Mouse (Mus musculus) embryonic facial prominence, embryonic 15.5 days (tissue): ENCODE measurements around the gene Bzw1. TPM values are rescaled to one million over a fixed set of nuclear protein-coding genes. Genes with fewer than 3 reads are reported as not detected.
"Not testable (repeated sequence)": the region's sequence is repeated elsewhere in the genome, so short reads cannot be mapped to it uniquely, and the experiment has no call there.

ENCODE experiments used
- ATAC-seq: fragments of 200-750 bp; cut with Nextera tagmentation; 2 replicates; pipeline ENCODE4 v1.8.0; 2017; ENCODE audit warnings: low read depth, moderate TSS enrichment; ENCODE audit not compliant: insufficient number of reproducible peaks, low FRiP score, low TSS enrichment
- H3K27ac ChIP-seq: fragments of 300-500 bp; sonication (generic); replicated peaks from 2 replicates; pipeline ENCODE4 v1.5.1; 2015; ENCODE audit warnings: mild to moderate bottlenecking, inconsistent platforms
- H3K27me3 ChIP-seq: fragments of 300-500 bp; sonication (generic); 2 replicates; pipeline ENCODE4 v1.6.1; 2015; ENCODE audit warnings: inconsistent platforms
- H3K36me3 ChIP-seq: fragments of 300-500 bp; sonication (generic); 2 replicates; pipeline ENCODE4 v1.6.1; 2015; ENCODE audit warnings: mild to moderate bottlenecking, inconsistent platforms
- H3K4me1 ChIP-seq: fragments of 300-500 bp; sonication (generic); 2 replicates; pipeline ENCODE4 v1.6.1; 2015; ENCODE audit warnings: inconsistent platforms
- H3K4me2 ChIP-seq: fragments of 300-500 bp; sonication (generic); replicated peaks from 2 replicates; pipeline ENCODE4 v1.6.1; 2015; ENCODE audit warnings: mild to moderate bottlenecking, inconsistent platforms
- H3K4me3 ChIP-seq: fragments of 300-500 bp; sonication (generic); replicated peaks from 2 replicates; pipeline ENCODE4 v1.5.1; 2015; ENCODE audit warnings: mild to moderate bottlenecking, inconsistent platforms
- H3K9ac ChIP-seq: fragments of 300-500 bp; sonication (generic); 2 replicates; pipeline ENCODE4 v1.6.1; 2015; ENCODE audit warnings: inconsistent platforms
- H3K9me3 ChIP-seq: fragments of 300-500 bp; sonication (generic); replicated peaks from 2 replicates; pipeline ENCODE4 v1.6.1; 2016; ENCODE audit warnings: inconsistent platforms
- WGBS: fragments of 180-500 bp; shearing (Covaris S2); methylation state at CpG from one replicate; pipeline ENCODE4 v1.1.7; 2015; 5-methylcytosine and 5-hydroxymethylcytosine counted together
- polyA plus RNA-seq: library from polyadenylated mRNA; unstranded; fragments of >200 nt; fragmentation: Nextera tagmentation; extraction: Ambion mirVana; gene quantifications from 2 replicates; pipeline ENCODE4 v1.2.1, GENCODE M21; 2015

The Bzw1 gene
- polyA plus RNA-seq, 1 experiment from 2014 or later: 297 TPM

DNA sequence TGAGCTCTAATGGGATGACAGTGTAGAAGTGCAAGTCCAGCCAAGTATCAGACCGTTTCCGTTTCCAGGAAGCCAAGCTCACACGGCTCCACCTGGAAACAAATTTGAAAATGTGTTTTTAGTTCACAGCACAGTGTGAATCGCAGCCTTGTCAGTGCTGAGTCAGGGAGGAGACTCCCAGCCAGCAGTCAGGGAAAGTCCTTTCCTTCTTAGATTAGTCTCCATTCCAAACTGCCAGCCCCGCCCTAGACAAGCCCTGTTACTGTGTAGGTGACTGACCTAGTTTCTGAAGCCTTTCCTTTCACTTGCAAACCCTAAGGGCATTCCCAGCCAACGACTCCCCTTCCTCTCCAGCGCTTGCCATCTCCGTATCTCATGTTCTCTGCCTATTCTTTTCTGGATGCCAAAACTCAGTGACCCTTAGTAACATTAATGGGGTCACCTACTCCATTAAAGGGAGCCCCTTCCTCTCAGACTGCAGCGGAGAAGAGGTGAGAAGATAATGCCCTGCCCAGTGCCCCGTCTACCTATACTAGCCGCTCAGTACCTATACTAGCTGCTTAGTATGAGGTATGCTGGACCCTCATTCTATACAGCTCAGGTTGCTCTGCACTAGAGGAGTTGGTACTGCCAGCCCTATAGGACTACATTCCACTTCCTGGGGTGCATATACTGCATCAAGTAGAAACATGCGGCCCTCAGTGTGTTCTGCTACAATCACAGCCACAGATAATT, 25.8 kb upstream of the Bzw1 start:
- H3K9me3 ChIP-seq: no peaks in the 10 kb centered on the region
- peak overlapping the region; percentile 65 for H3K27ac ChIP-seq
- no peak overlapping the region for H3K4me3 ChIP-seq
- peak; percentile 80 for ATAC-seq
- H3K36me3 ChIP-seq: no peaks in the 10 kb centered on the region
- no peak overlapping the region for H3K9ac ChIP-seq
- H3K4me1 ChIP-seq: 0 out of 2 replicates have a peak, but pooled peaks cover 4% of the 10 kb centered on the region
- WGBS: 63% methylated on average over 12 of the region's 12 CpGs
- no peaks in the 10 kb centered on the region for H3K27me3 ChIP-seq
- no peak overlapping the region for H3K4me2 ChIP-seq

DNA sequence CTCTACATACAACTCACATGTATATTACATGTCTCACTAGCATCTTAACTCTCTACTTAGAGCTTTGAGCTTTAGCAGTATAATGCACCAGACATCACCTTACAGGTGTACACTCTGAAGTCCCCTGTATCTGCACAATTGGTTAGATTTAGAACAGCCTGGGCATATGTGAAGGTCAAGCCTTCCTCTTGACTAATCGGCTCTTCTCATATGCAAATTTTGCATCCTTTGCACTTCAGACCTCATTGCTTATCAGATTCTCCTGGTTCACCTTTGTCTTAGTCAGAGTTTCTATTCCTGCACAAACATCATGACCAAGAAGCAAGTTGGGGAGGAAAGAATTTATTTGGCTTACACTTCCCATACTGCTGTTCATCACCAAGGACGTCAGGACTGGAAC, 23.0 kb upstream of the Bzw1 start:
- Histone ChIP-seq H3K27ac (no peak overlapping the region), H3K4me3 (no peak overlapping the region), H3K27me3 (no peaks in the 10 kb centered on the region), H3K9ac (no peak overlapping the region), H3K9me3 (no peaks in the 10 kb centered on the region), H3K36me3 (no peaks in the 10 kb centered on the region), H3K4me2 (no peak overlapping the region), H3K4me1 (0 out of 2 replicates have a peak, but pooled peaks cover 4% of the 10 kb centered on the region)
- 80% methylated on average over 2 of the region's 2 CpGs for WGBS
- ATAC-seq: no peak

DNA sequence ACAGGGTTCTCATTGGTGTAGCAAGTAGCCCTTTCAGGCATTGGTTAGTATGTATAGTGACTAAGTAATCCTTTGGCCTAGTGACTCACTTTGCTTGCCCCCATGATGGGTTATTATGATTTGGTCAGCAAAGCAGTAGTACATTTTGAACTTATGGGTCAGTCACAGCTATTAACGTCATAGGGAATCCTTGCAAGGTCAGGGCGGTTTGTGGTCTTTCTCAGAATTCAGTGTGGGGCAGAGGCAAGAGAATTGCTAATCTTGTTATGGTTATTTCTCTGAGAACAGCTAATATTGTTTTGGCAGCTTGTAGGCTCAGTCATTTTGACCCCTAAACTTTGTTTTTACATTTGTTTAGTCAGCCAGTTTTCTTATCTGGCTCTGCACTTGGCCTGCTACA, 18.4 kb upstream of the Bzw1 start:
- not testable (repeated sequence) for H3K9ac ChIP-seq, H3K36me3 ChIP-seq, ATAC-seq, H3K4me1 ChIP-seq, H3K4me2 ChIP-seq, H3K27ac ChIP-seq, H3K27me3 ChIP-seq, H3K4me3 ChIP-seq, H3K9me3 ChIP-seq
- 86% methylated on average over 2 of the region's 2 CpGs for WGBS

- H3K27ac ChIP-seq: no peak overlapping the region
- H3K36me3 ChIP-seq: no peaks in the 10 kb centered on the region
- H3K4me1 ChIP-seq: no peaks in the 10 kb centered on the region
- H3K4me2 ChIP-seq: no peak overlapping the region
- H3K27me3 ChIP-seq: no peaks in the 10 kb centered on the region
- no peak for ATAC-seq
- no peak overlapping the region for H3K4me3 ChIP-seq
- WGBS: 54% methylated on average over 3 of the region's 3 CpGs
- no peak overlapping the region for H3K9ac ChIP-seq
- H3K9me3 ChIP-seq: no peaks in the 10 kb centered on the region
These were observed 17.0 kb upstream of the Bzw1 start for GRCm38 (mm10) chr1:58375574-58376147.

- no peaks in the 10 kb centered on the region for H3K36me3 ChIP-seq
- WGBS: 74% methylated on average over 5 of the region's 5 CpGs
- no peak overlapping the region for H3K9ac ChIP-seq
- no peaks in the 10 kb centered on the region for H3K9me3 ChIP-seq
- no peak overlapping the region for H3K4me3 ChIP-seq
- ATAC-seq: no peak
- H3K4me1 ChIP-seq: no peaks in the 10 kb centered on the region
- H3K27me3 ChIP-seq: no peaks in the 10 kb centered on the region
- no peak overlapping the region for H3K4me2 ChIP-seq
- H3K27ac ChIP-seq: no peak overlapping the region
These were observed 10.0 kb upstream of the Bzw1 start for GRCm38 (mm10) chr1:58382586-58383281.

DNA sequence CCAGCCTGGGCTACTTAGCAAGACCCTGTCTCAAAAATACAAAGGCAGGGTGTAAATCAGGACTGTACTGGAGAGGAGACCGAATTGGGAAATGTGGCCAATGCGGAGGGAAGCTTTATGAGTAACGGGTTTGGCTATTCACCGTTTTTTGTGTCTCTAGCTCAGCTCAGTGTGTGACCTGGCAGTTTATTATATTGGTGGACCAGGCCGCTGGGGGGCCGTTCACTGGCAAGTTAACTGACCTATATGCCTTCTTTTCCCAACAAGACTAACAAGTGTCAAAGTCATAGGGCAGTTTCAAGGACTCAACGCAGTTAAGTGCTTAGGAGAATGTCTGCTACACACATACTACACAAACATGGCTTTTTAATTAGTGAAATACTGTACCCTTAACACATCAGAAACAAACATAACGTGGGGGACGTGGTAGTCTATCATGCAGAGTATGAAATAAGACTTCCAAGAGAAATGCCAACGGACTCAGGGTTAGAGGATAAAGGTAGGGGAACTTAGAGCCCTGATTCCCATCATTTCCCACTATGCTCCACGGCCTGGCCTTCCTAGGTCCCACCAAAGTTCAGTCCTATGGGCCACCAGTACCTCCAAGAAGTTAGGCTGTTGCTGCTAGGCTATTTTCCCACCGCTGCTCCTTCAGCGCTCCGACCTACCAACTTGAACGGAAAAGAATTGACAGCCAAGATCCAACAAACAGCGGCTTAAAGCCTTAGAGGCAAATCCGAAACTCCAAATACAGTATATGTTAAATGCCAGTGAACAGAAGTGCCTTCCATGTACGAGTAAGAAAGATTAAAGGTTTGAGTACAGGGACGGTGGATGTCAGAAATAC, 1.1 kb upstream of the Bzw1 start:
- WGBS: 41% methylated on average over 19 of the region's 19 CpGs
- peak overlapping the region; percentile 76 for H3K4me2 ChIP-seq
- peak overlapping the region; percentile 96 for H3K4me3 ChIP-seq
- H3K36me3 ChIP-seq: peaks cover 17% of the 10 kb centered on the region
- peak overlapping the region; percentile 99 for H3K27ac ChIP-seq
- no peaks in the 10 kb centered on the region for H3K9me3 ChIP-seq
- ATAC-seq: no peak
- H3K4me1 ChIP-seq: peaks cover 14% of the 10 kb centered on the region
- H3K27me3 ChIP-seq: no peaks in the 10 kb centered on the region
- peak overlapping the region; percentile 97 for H3K9ac ChIP-seq

- Histone ChIP-seq H3K4me3 (peak overlapping the region; percentile 96), H3K27ac (peak overlapping the region; percentile 99), H3K9ac (peak overlapping the region; percentile 97), H3K9me3 (no peaks in the 10 kb centered on the region), H3K36me3 (peaks cover 23% of the 10 kb centered on the region), H3K27me3 (no peaks in the 10 kb centered on the region), H3K4me1 (peaks cover 14% of the 10 kb centered on the region), H3K4me2 (peak overlapping the region; percentile 76)
- WGBS: under 1% methylated on average over 16 of the region's 16 CpGs
- no peak for ATAC-seq
These were observed 438 bp upstream of the Bzw1 start for GRCm38 (mm10) chr1:58392268-58392651.

DNA sequence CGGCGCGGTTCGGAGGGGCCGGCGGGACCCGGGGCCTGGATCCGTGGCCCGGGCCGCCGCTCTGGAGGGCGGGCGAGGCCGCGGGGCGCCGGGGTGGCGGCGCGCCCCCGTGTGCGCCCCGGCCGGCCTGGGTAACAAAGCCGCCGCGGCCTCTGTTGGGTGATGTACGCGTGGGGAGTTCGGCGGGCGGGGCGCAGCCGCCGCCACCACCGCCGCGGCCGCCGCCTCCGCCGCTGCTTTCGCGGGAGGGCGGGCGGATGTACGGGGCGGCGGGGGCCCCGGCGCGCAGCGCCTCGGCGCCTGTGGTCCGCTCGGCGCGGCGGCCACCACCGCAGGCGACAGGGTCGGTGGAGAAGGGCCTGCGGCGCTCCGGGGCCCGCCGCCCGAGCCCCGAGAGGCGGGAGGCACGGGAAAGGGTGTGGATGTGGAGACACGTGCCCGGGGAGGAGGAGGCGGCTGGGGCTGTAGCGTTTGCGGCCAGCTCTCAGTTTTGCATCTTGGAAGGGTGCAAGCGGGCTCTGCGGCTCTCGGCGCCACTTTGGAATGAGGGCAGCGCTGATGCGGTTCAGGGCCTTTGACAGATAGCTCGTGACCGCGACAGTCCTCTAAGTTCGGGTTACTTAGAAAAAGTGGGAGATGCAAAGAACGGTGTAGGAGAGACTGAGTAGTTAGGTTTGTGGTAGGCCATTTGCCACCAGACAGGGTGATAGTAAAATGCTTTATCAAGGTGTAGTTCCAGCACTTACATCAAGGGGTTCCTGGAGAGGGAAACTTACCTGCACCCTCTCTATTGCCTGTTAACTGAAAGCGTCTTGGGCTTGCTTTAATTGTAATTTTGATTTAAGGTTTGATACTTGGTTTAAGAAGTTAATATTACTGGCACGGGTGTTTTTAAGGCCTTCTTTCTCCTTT, 842 bp downstream of the Bzw1 start:
- Histone ChIP-seq H3K36me3 (peaks cover 35% of the 10 kb centered on the region), H3K4me3 (peak overlapping the region; percentile 96), H3K4me1 (peaks cover 14% of the 10 kb centered on the region), H3K27ac (peak overlapping the region; percentile 99), H3K9ac (peak overlapping the region; percentile 97), H3K4me2 (peak overlapping the region; percentile 76), H3K27me3 (no peaks in the 10 kb centered on the region), H3K9me3 (no peaks in the 10 kb centered on the region)
- ATAC-seq: peak; percentile 49
- 1% methylated on average over 73 of the region's 90 CpGs for WGBS

GRCm38 (mm10) chr1:58395341-58395740, 2.6 kb downstream of the Bzw1 start:
- H3K4me2 ChIP-seq: no peak overlapping the region
- H3K36me3 ChIP-seq: peaks cover 51% of the 10 kb centered on the region
- WGBS: 94% methylated on average over 3 of the region's 3 CpGs
- no peaks in the 10 kb centered on the region for H3K9me3 ChIP-seq
- no peak overlapping the region for H3K9ac ChIP-seq
- no peak for ATAC-seq
- H3K4me3 ChIP-seq: no peak overlapping the region
- no peaks in the 10 kb centered on the region for H3K27me3 ChIP-seq
- peaks cover 14% of the 10 kb centered on the region for H3K4me1 ChIP-seq
- H3K27ac ChIP-seq: no peak overlapping the region

- Histone ChIP-seq H3K9me3 (no peaks in the 10 kb centered on the region), H3K4me2 (no peak overlapping the region), H3K27me3 (no peaks in the 10 kb centered on the region), H3K27ac (no peak overlapping the region), H3K36me3 (peaks cover 59% of the 10 kb centered on the region), H3K4me3 (no peak overlapping the region), H3K4me1 (peaks cover 11% of the 10 kb centered on the region), H3K9ac (no peak overlapping the region)
- WGBS: 92% methylated on average over 1 of the region's 1 CpGs
- no peak for ATAC-seq
These were observed 3.5 kb downstream of the Bzw1 start for GRCm38 (mm10) chr1:58396179-58396578.
